Mouse (Mus musculus) right cerebral cortex, postnatal 14 days (tissue): ENCODE data around the gene Mad1l1.
A peak's percentile ranks its signal among the peaks of the same experiment; 100 is the strongest.
"Not testable (repeated sequence)": the region's sequence is repeated elsewhere in the genome, so short reads cannot be mapped to it uniquely, and the experiment has no call there.

ENCODE experiments used
- DNase-seq: peaks from one replicate; pipeline ENCODE4 v3.0.0; 2022

The Mad1l1 gene

DNA sequence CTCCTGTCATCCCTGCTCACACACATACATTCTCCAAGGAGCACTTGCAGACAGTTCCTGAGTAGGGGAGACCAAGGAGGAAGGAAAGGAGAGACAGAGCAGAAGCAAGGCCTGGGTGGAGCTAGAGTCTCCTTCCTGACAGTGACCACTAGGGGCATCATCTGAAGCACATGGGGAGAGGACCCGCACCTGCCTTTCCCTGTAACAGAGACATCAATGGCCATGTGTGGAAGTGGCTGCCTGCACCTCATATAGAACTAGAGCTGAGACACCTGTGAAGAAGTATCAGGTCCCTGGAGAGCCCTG is 286.4 kb downstream of the Mad1l1 start:
- no peak for DNase-seq

DNA sequence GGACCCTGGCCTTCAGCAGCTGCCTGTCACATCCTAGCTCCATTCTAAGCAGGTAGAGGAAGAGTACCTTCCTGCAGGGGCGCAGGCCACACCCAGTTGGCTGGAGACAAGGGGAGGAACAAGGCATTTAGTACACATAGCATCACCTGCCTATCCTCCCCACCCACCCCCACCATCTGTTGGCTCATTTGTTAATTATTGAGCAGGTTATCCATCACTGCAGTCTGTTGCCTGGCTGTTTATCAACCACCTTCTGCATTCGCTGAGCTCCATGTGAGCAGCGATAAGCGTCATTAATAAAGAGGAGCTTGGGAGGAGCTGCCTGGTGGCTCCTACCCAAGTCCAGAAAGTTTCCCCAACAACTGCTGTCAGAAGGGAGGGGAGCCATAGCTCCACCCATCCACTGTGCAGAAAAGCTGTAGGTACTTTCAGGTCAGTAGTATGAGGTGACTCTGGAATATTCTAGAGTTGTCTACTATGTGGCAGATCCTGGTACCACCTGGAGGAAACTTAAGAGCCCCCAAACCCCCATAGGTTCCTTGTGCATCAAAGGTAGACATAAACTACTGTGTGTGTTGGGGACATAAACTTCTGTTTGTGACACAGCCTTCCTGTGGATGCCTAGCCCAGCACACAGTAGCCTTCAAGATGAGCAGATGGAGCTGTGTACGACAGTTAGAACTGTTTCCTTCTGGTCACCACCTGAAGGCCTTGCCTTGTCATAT is 286.9 kb downstream of the Mad1l1 start:
- no peak for DNase-seq

DNA sequence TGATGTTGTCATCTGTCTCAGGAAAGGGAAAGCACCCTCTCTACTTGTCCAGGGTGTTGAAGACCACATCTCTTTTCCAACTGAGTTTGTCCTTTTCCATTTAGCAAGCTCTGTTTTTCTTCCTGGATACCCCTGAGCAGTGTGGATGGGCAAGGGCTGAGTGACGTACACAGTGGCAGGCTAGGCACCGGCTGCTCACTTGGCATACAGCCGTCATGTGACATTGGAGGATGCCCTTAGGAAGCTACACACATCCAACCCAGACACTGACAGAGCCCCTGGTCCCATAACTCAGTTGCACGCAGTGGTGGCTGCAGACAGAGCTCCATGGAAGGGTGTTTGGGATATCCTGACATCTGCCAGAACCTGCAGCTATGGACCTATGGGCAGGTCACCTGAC is 295.0 kb downstream of the Mad1l1 start:
- DNase-seq = no peak

GRCm38 (mm10) chr5:140025301-140025700 is 296.1 kb downstream of the Mad1l1 start:
- DNase-seq = no peak

- peak; percentile 27 for DNase-seq
These were observed 297.3 kb downstream of the Mad1l1 start for GRCm38 (mm10) chr5:140023941-140024500.

DNA sequence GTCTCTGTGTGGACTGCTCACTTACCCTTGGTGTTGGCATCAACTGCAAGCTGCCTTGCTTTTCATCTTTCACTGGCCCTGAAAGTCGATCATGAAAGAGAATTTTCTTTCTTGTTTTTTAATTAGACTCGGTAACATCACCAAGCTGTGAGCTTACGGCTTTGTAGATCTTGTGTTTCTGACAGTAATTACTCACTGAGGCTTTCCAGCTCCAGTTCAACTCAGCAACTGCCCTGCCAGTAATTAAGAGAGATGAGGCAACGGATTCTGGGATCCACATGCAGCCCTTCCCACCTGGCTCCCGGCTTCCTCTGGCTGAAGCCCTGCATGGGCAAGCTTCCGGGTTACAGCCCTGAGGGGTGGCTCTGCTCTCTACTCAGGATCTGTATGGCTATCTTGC is 298.5 kb downstream of the Mad1l1 start:
- DNase-seq = no peak

GRCm38 (mm10) chr5:140021755-140022154 is 299.6 kb downstream of the Mad1l1 start:
- DNase-seq = peak; percentile 44

- no peak for DNase-seq
These were observed 301.7 kb downstream of the Mad1l1 start for GRCm38 (mm10) chr5:140019616-140020015.

DNA sequence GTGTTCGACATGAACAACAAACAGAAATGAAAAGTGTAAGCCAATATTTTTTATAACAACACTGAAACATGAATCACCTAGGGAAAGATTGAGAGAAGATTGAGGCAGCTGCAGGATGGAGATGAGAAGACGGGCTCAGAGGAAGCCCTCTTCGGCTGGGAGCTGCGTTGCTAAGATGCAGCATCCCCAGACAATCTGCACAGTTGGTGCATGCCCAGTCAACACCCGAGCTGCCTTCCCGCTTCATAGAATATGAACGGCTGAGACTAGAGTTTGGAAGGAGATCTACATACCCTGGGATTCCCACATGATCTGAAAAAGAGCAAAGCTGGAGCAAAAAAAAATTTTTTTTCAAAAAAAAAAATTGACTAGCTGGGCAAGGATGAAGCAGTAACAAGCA is 302.6 kb downstream of the Mad1l1 start:
- DNase-seq = no peak

DNA sequence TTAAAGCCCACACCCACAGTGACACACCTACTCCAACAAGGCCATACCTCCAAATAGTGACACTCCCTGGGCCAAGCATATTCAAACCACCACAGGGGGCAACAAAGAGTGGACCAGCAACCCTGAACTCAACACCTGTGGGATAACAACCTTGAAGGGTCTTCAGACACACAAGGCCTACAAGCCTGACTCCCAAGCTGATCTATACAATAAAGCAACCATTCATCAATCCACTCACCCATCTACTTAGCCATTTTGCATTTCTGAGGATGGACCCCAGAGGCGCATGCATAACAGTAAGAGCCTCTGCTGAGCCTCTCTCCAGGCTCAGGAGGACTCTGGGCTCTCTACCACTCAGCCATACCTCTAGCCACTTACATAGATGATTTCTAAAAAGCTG is 304.5 kb downstream of the Mad1l1 start:
- no peak for DNase-seq

DNA sequence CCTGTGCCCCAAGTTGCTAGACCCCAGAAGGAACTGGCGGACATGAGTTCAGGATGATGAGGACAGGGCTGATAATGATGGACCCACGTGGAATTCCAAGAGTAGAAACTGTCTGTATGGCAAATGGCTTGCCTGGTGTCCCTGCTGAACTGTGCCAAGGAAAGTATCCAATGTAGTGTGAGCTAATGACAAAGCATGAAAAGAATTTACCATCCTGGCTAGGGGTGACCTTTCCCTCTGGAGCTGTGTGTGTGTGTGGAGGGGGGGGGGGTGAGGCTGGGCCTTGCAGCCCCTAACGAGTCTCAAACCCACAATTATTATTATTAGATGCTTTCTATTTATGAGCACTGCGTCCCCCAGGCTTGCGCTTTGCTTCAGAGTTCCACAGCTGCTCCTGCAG is 307.7 kb downstream of the Mad1l1 start:
- no peak for DNase-seq

DNA sequence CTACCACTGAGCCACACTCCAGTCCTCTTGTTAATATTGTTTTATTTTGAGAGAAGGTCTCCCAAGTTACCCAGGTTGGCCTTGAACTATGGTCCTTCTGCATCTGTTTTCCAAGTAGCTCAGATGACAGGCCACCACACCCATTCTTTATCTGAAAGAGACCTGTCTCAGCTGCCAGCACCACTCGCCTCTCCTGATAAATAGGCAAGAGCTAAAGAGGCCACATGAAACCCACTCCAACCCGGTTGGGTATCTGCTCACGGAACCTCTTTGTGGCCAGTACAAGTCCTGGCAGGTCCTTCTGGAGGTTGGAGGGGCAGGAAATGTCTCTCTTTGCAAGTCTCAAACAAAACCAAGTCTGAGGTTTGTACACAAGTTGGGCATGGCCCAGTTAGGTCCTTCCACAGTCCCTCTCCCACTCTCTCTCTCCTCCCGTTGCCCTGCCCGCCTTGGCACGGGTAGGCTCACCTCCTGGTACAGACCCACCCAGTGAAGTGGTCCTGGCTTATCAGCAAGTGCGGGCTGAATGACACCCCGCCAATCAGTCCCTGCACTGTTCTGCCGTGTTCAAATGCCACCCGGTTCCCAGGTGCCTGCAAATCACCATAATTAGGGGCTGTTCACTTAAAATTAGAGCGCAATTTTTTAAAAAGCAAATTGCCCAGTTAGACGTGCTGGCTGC is 308.9 kb downstream of the Mad1l1 start:
- DNase-seq = no peak

GRCm38 (mm10) chr5:140010405-140010804 is 310.9 kb downstream of the Mad1l1 start:
- no peak for DNase-seq

DNA sequence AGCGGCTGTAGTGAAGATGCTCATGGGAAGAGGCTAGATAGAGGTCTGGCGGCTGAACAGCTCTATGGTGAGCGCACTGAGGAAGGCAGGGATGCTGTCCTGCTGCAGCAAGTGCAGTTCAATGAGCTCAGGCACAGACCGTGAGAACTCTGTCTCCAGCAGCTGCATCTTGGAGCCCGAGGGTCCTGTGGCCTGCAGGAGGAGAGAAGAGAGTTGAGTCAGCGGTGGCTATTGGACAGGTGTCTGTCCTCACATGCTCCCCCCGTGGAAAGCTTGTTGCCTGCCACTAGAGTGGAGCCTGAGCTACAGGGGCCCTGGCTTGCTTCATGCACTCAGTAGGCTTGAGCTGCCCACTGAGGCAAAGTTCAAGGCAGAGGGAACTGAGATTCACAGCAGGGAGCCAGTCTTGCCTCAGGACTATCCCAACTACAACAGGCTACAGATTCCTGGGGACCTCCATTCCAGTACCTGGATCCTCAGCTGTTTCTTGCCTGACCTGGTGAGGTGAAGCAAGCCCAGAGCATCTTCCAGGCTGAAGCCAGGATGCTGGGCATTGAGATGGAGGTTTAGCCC is 312.2 kb downstream of the Mad1l1 start:
- no peak for DNase-seq

GRCm38 (mm10) chr5:140008523-140008806 is 312.9 kb downstream of the Mad1l1 start:
- no peak for DNase-seq

DNA sequence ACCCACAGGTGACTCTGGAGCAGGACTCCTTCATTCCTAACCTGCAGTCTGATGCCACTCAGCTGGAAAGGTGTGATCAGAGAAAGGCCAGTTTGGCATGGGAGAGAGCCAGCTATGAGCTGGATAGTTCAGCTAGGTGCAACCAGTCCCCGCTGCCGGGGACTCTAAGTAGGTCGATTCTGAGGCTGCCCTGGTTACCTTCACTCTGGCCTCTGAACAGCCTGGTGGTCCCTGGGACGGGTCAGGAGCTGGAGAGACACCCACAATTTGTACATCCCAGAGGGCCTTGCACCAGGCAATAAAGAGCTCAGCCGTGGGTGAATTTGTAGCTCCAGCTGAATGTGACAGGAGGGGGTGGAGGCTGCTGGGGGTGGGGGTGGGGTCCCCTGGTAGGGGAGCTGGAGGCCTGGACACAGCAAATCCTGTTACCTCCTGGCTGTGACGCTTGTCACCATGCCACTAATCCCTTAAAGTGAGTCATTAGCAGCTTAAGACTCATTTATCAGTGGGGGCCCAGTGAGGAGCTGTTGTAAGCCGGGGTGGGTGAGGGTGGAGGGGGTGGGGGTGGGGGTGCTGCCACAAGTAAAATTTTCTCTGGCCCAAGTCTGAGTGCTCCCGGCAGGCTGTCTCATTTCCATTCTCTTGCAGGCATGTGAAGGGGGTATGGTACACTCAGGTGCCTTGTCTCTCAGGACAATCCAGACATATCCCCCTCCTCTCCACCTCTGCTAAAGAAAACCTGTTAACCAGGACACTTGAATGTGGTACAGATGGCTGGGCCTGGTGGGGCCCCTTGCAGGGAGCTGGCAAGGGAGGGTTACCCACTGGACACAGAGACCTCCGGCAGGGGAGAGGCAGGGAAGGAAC is 313.5 kb downstream of the Mad1l1 start:
- DNase-seq = no peak

DNA sequence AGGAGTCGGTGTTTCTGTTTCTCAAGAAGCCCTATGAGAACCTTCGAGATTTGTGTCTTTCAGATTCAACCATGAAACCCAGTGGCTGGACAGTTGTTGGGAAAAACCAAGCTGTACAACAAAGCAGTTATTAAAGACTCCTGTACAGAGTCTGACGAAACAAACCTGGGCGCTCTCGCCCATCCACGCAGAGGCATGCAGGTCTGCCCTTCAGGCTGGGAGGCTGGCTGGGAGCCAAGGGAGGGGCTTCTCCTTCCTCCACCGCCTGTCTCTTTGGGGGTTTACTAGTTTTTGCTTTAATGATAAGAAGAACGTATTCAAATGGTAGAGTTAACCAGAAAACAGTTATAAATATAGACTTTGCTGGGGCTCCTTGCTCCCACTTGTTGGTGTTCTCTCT is 314.5 kb downstream of the Mad1l1 start:
- DNase-seq = no peak

- DNase-seq = no peak
These were observed 318.8 kb downstream of the Mad1l1 start for GRCm38 (mm10) chr5:140002541-140002940.

DNA sequence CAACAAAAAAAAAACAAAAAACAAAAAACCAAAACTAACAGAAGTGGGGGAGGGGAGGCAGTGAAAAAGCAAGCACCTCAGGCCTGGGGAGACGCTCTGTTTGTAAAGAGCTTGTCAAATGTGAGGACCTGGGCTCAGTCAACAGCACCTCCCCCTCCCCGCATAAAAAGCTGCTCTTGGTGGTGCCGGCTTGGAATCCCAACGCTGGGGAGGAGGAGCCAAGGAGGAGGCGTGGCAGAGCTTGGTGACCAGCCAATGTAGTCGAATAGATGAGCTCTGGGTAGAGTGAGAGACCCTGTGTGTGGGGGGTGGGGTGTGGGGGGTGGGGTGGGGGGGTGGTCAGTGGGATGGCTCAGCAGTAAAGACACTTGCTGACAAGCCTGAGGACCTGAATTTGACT is 322.4 kb downstream of the Mad1l1 start:
- DNase-seq = no peak

GRCm38 (mm10) chr5:139998321-139998720 is 323.0 kb downstream of the Mad1l1 start:
- DNase-seq = not testable (repeated sequence)

DNA sequence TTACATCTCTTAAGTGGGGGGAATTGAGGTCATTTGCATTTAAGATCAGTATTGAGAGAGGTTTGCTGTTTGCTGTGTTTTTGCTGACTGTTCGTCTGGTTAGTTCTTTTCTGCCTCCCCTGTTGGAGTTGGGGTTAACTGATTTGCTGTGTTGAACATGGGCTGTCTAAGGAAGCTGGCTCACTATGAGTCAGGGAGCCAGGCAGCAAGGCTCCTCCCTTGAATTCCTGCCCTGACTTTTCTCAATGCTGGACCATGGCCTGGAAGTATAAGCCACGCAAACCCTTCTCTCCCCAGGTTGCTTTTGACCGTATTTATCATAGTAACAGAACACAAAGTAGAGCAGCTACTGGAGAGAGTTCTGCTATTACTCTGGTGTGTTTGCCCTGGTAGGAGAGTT is 329.8 kb downstream of the Mad1l1 start:
- DNase-seq = no peak

DNA sequence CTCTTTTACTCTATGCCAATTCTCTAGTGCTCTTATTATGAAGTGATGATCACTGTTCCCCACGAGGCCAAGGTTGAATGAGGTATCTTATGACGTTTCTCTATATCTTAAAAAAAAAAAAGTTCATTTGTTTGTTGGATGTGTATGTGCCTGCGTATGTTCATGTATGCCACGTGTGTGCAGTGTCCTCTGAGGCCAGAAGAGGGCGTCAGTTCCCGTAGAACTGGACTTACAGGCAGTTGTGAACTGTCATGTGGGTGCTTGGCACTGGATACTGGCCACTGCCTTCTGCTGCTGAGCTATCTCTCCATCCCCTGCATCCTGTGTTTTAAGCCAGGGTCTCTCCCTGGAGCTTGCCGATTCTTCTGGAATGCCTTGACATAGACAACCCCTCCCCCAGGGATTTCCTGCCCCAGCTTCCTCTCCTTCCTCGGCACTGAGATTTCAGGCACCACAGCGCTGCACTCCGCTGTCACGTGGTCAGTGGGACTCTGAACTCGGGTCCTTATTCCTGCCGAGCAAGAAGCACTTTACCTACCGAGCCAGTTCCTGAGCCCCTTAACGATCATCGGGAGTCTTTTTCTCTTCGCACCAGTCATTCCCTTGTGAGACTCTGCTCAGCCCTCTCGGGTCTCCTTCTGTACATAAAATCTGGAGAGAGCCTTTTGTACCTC is 336.1 kb downstream of the Mad1l1 start:
- DNase-seq = no peak

DNA sequence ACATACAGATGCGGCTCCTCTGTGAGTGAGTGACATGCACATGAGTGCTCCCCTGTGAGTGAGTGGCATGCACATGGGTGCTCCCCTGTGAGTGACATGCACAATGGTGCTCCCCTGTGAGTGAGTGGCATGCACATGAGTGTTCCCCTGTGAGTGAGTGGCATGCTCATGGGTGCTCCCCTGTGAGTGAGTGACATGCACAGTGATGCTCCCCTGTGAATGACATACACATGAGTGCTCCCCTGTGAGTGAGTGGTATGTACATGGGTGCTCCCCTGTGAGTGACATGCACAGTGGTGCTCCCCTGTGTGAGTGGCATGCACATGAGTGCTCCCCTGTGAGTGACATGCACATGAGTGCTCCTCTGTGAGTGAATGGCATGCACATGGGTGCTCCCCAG is 339.4 kb downstream of the Mad1l1 start:
- no peak for DNase-seq
